Mouse (Mus musculus) E14TG2a.4 (cell line): ENCODE measurements around the gene Cdk11b.

Source experiments
- CTCF ChIP-seq: conservative IDR thresholded peaks from 2 replicates; pipeline ENCODE4 v1.5.1; 2014; ENCODE audit warnings: low read length
- NANOG ChIP-seq: IDR thresholded peaks from 2 replicates; pipeline ENCODE4 v1.6.1; 2014; ENCODE audit warnings: borderline replicate concordance, low read length, mixed read lengths
- POU5F1 ChIP-seq: IDR thresholded peaks from 2 replicates; pipeline ENCODE4 v1.6.1; 2014; ENCODE audit warnings: low read length, borderline replicate concordance

- no peak for TF ChIP-seq CTCF
- TF ChIP-seq NANOG: no peak
- no peak for TF ChIP-seq POU5F1
These were observed 46.9 kb upstream of the Cdk11b start for GRCm38 (mm10) chr4:155577741-155578140.
